Comparison of ENCODE assay signal across 13 mouse cellular contexts in the genomic region with DNA sequence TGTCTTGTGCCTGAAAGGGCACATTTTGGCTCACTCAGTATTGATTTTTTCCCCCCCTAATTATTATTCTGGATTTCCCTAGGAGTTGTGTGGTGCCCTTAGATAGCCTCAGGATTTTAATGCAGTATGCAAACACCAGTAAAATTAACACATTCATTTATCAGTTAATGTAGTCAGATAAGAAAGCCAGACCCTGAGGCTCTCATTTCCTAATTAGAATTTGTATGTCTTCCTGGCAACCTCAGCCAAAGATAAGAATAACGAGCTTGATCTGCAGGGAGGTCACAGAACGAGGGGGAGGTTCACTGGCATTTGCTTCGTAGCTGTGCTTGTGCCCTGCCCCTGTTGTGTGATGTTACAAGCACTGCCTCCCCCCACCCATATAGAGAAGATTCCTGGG. TPM values are rescaled to one million over a fixed set of nuclear protein-coding genes. Genes with fewer than 3 reads are reported as not detected.
DNase-seq lines count a peak whose midpoint lies in the region; ATAC-seq and TF ChIP-seq lines count a peak whose summit lies in the region.
"Had no signal": no experiment of that assay in that cellular context is flagged by ENCODE, and none has a peak within 500 bp of the region (broad histone marks: within the 10 kb centered on the region; RNA-seq: fewer than 3 reads in every experiment).

No protein-coding gene starts in this region.

- peaks cover 19% of the 10 kb centered on the region for H3K79me2 ChIP-seq in MEL (ENCODE audit: control insufficient read depth, insufficient read depth, low read length, poor library complexity)

- no peak for DNase-seq in forebrain, embryonic 11.5 days (ENCODE audit: low spot score)
- no peak for DNase-seq in heart, adult 9 months (ENCODE audit: low spot score in 2 of 2)
- DNase-seq in MEL (ENCODE audit: low read depth, low spot score) = peak; percentile 57
- DNase-seq in midbrain, embryonic 14.5 days = peak; percentile 53
- no peak for DNase-seq in thymus, postnatal 36 days
- no peak for DNase-seq in left cerebral cortex, adult 11 months (ENCODE audit: low spot score)
- DNase-seq: cerebellum, adult 9-10 months; kidney, adult 11 months; kidney, postnatal 25 days; lung, embryonic 14.5 days; right cerebral cortex, postnatal 4 days had no signal

- H3K4me1 ChIP-seq in forebrain, embryonic 11.5 days (replicated peaks; ENCODE audit: control insufficient read depth, insufficient read depth, low read length) = peaks cover 28% of the 10 kb centered on the region; the same call in 1 of the 2 replicates
- H3K4me1 ChIP-seq in forebrain, embryonic 13.5 days = peaks cover 48% of the 10 kb centered on the region
- H3K4me1 ChIP-seq in heart, embryonic 16.5 days (ENCODE audit: control insufficient read depth, insufficient read depth, low read length) = peaks cover 96% of the 10 kb centered on the region
- peaks cover 40 to 49% of the 10 kb centered on the region in 2 experiments for H3K4me1 ChIP-seq in MEL (ENCODE audit: control insufficient read depth in 1 of 2, insufficient read depth in 2 of 2, low read length in 2 of 2)
- peaks cover 24% of the 10 kb centered on the region for H3K4me1 ChIP-seq in midbrain, embryonic 14.5 days (ENCODE audit: control insufficient read depth, insufficient read depth, low read length)

- TF ChIP-seq CTCF in MEL (IDR thresholded peaks at IDR 0.05 in 2 of 3, conservative IDR thresholded peaks at IDR 0.05 in 1 of 3; ENCODE audit: control insufficient read depth in 1 of 3, insufficient read depth in 1 of 3, low read depth in 2 of 3, low read length in 3 of 3, poor library complexity in 1 of 3, severe bottlenecking in 1 of 3) = no peak

- TF ChIP-seq RAD21 in MEL (IDR thresholded peaks at IDR 0.05; ENCODE audit: low read depth, low read length) = no peak

- no peak overlapping the region for H3K4me2 ChIP-seq in forebrain, embryonic 11.5 days (ENCODE audit: low read depth, low read length, severe bottlenecking)
- no peak overlapping the region for H3K4me2 ChIP-seq in forebrain, embryonic 13.5 days
- no peak overlapping the region for H3K4me2 ChIP-seq in heart, embryonic 16.5 days (ENCODE audit: low read depth, low read length)
- no peak overlapping the region for H3K4me2 ChIP-seq in midbrain, embryonic 14.5 days (ENCODE audit: low read length)
- H3K4me2 ChIP-seq: lung, embryonic 14.5 days had no signal

- no peak overlapping the region for H3K9ac ChIP-seq in forebrain, embryonic 11.5 days (ENCODE audit: low read length)
- no peak overlapping the region for H3K9ac ChIP-seq in forebrain, embryonic 13.5 days
- peak overlapping the region; percentile 40 for H3K9ac ChIP-seq in heart, embryonic 16.5 days (ENCODE audit: low read length)
- H3K9ac ChIP-seq in MEL (ENCODE audit: control insufficient read depth, low read depth, low read length, poor library complexity, severe bottlenecking) = no peak overlapping the region
- no peak overlapping the region for H3K9ac ChIP-seq in midbrain, embryonic 14.5 days (replicated peaks; ENCODE audit: low read length)
- H3K9ac ChIP-seq: lung, embryonic 14.5 days had no signal

- H3K36me3 ChIP-seq in forebrain, embryonic 11.5 days (ENCODE audit: control insufficient read depth, insufficient read depth, low read length) = no peaks in the 10 kb centered on the region
- H3K36me3 ChIP-seq in forebrain, embryonic 13.5 days (ENCODE audit: poor library complexity, severe bottlenecking) = no peaks in the 10 kb centered on the region
- peaks cover 11% of the 10 kb centered on the region for H3K36me3 ChIP-seq in heart, embryonic 16.5 days (ENCODE audit: control insufficient read depth, insufficient read depth)
- peaks cover 0 to 43% of the 10 kb centered on the region in 2 experiments; a peak in 2 of 4 replicates for H3K36me3 ChIP-seq in MEL (ENCODE audit: control insufficient read depth in 1 of 2, insufficient read depth in 2 of 2, low read length in 2 of 2)
- H3K36me3 ChIP-seq in midbrain, embryonic 14.5 days (ENCODE audit: control insufficient read depth, insufficient read depth, low read length) = no peaks in the 10 kb centered on the region

- WGBS in forebrain, embryonic 11.5 days = 14% methylated on average over 3 of the region's 3 CpGs
- WGBS in forebrain, embryonic 13.5 days = 11% methylated on average over 3 of the region's 3 CpGs
- WGBS in heart, embryonic 16.5 days = 19% methylated on average over 3 of the region's 3 CpGs
- 16% methylated on average over 3 of the region's 3 CpGs for WGBS in midbrain, embryonic 14.5 days

- no peak for ATAC-seq in forebrain, embryonic 11.5 days (replicated peaks; ENCODE audit: low FRiP score)
- ATAC-seq in forebrain, embryonic 13.5 days = no peak
- ATAC-seq in heart, embryonic 16.5 days (replicated peaks; ENCODE audit: extremely low read depth, insufficient read depth, low FRiP score) = no peak
- no peak for ATAC-seq in midbrain, embryonic 14.5 days (ENCODE audit: low FRiP score, low TSS enrichment)

- H3K27ac ChIP-seq in forebrain, embryonic 11.5 days (ENCODE audit: low read depth, low read length) = peak overlapping the region; percentile 53; the same call in 1 of the 2 replicates
- H3K27ac ChIP-seq in forebrain, embryonic 13.5 days = no peak overlapping the region
- peak overlapping the region; percentile 92 for H3K27ac ChIP-seq in heart, embryonic 16.5 days (ENCODE audit: low read length)
- peak overlapping the region; percentile 55 for H3K27ac ChIP-seq in MEL (ENCODE audit: control insufficient read depth, low read depth, low read length)
- H3K27ac ChIP-seq in midbrain, embryonic 14.5 days (replicated peaks; ENCODE audit: low read depth, low read length) = no peak overlapping the region

- TF ChIP-seq EP300 in MEL (IDR thresholded peaks at IDR 0.05; ENCODE audit: low read depth in 1 of 2, low read length in 2 of 2) = peak; percentile 91 to 95

- no peaks in the 10 kb centered on the region for H3K27me3 ChIP-seq in forebrain, embryonic 11.5 days (ENCODE audit: control insufficient read depth, insufficient read depth, low read length)
- no peaks in the 10 kb centered on the region for H3K27me3 ChIP-seq in forebrain, embryonic 13.5 days
- H3K27me3 ChIP-seq in heart, embryonic 16.5 days (ENCODE audit: control insufficient read depth, insufficient read depth, low read length) = no peaks in the 10 kb centered on the region
- no peaks in the 10 kb centered on the region for H3K27me3 ChIP-seq in MEL (ENCODE audit: control insufficient read depth in 1 of 2, insufficient read depth in 2 of 2, low read length in 2 of 2)
- H3K27me3 ChIP-seq in midbrain, embryonic 14.5 days (ENCODE audit: control insufficient read depth, insufficient read depth, low read length) = no peaks in the 10 kb centered on the region

- H3K4me3 ChIP-seq in forebrain, embryonic 11.5 days (ENCODE audit: low read depth, low read length) = no peak overlapping the region
- H3K4me3 ChIP-seq in forebrain, embryonic 13.5 days = no peak overlapping the region
- no peak overlapping the region for H3K4me3 ChIP-seq in heart, embryonic 16.5 days (ENCODE audit: low read length)
- no peak overlapping the region for H3K4me3 ChIP-seq in MEL (ENCODE audit: control insufficient read depth in 1 of 2, insufficient read depth in 1 of 2, low read depth in 2 of 2, low read length in 2 of 2)
- no peak overlapping the region for H3K4me3 ChIP-seq in midbrain, embryonic 14.5 days (replicated peaks; ENCODE audit: low read depth, low read length)

- no peaks in the 10 kb centered on the region for H3K9me3 ChIP-seq in forebrain, embryonic 11.5 days (ENCODE audit: control insufficient read depth, low read length)
- H3K9me3 ChIP-seq in forebrain, embryonic 13.5 days (replicated peaks) = no peaks in the 10 kb centered on the region
- no peaks in the 10 kb centered on the region for H3K9me3 ChIP-seq in heart, embryonic 16.5 days (replicated peaks; ENCODE audit: control insufficient read depth, low read length)
- no peaks in the 10 kb centered on the region for H3K9me3 ChIP-seq in MEL (replicated peaks; ENCODE audit: insufficient read depth, low read length)
- H3K9me3 ChIP-seq in midbrain, embryonic 14.5 days (ENCODE audit: control insufficient read depth, low read length) = no peaks in the 10 kb centered on the region

- TF ChIP-seq POLR2A in MEL (IDR thresholded peaks at IDR 0.05; ENCODE audit: control insufficient read depth in 1 of 2, insufficient read depth in 1 of 2, low read depth in 1 of 2, low read length in 2 of 2, poor library complexity in 1 of 2) = no peak

TF ChIP-seq in MEL, 35 proteins besides CTCF, POLR2A, EP300 and RAD21 (continues in another document):
- TF ChIP-seq MYB (IDR thresholded peaks at IDR 0.05; ENCODE audit: low read depth, low read length) (peak; percentile 85), MYC (IDR thresholded peaks at IDR 0.05; ENCODE audit: low read depth, low read length) (peak; percentile 27; the same call in 1 of the 2 replicates), ELF1 (IDR thresholded peaks at IDR 0.05; ENCODE audit: low read depth, low read length) (0 out of 2 replicates have a peak, but pooled peaks have one; percentile 39), MEF2A (IDR thresholded peaks at IDR 0.05; ENCODE audit: extremely low read depth, insufficient replicate concordance, low read depth, low read length, poor library complexity, severe bottlenecking) (peak; percentile 73; the same call in 1 of the 2 replicates), USF1 (IDR thresholded peaks at IDR 0.05; ENCODE audit: low read depth, low read length) (no peak), TBP (IDR thresholded peaks at IDR 0.05; ENCODE audit: low read depth, low read length) (0 out of 2 replicates have a peak, but pooled peaks have one; percentile 5), NELFE (IDR thresholded peaks at IDR 0.05; ENCODE audit: low read depth, low read length) (no peak), SIN3A (IDR thresholded peaks at IDR 0.05; ENCODE audit: low read length) (peak; percentile 85), BHLHE40 (IDR thresholded peaks at IDR 0.05; ENCODE audit: borderline replicate concordance, low read depth, low read length) (peak; percentile 57; the same call in 1 of the 2 replicates), GATA1 (IDR thresholded peaks at IDR 0.05; ENCODE audit: low read depth, low read length) (peak; percentile 96), TCF12 (IDR thresholded peaks at IDR 0.05; ENCODE audit: low read depth, low read length) (peak; percentile 83), POLR2AphosphoS2 (IDR thresholded peaks at IDR 0.05; ENCODE audit: low read length) (no peak), MAFK (IDR thresholded peaks at IDR 0.05; ENCODE audit: borderline replicate concordance, low read depth, low read length) (peak; percentile 76; the same call in 1 of the 2 replicates)

RNA-seq across cellular contexts. Expression of a gene that starts 12.7 kb away (rescaled TPM):
- polyA plus RNA-seq in forebrain, embryonic 11.5 days (2014; fragmentation: Nextera tagmentation; extraction: Ambion mirVana) = 5.2 and 5.7 TPM in 2 replicates
- 1.9 and 2.1 TPM in 2 replicates for polyA plus RNA-seq in forebrain, embryonic 13.5 days (2015; fragmentation: Nextera tagmentation; extraction: Ambion mirVana)
- 22.7 and 25.9 TPM in 2 replicates for polyA plus RNA-seq in heart, embryonic 16.5 days (2015; fragmentation: Nextera tagmentation; extraction: Ambion mirVana)
- 5.1 and 5.8 TPM in 2 replicates for total RNA-seq in MEL (2012; rRNA removed)
- polyA plus RNA-seq in MEL (2012; ENCODE audit: insufficient read depth in 1 of 2, insufficient read length in 2 of 2, low read depth in 1 of 2, low replicate concordance in 2 of 2, missing spikeins in 1 of 2) = 10 to 100 TPM in 1 of 2 experiments, not detected in 1; 13.4 TPM
- 1.2 and 1.7 TPM in 2 replicates for polyA plus RNA-seq in midbrain, embryonic 14.5 days (2014; fragmentation: Nextera tagmentation; extraction: Ambion mirVana)

Comparison
In these comparisons a context has a peak if more than half of its experiments do, and no peak if none do; other contexts are left out.
1. H3K27ac ChIP-seq: peak in forebrain, embryonic 11.5 days (single experiment), heart, embryonic 16.5 days (single experiment) and MEL (single experiment); none in forebrain, embryonic 13.5 days (single experiment) and midbrain, embryonic 14.5 days (single experiment).
2. DNase-seq: peak in MEL (single experiment) and midbrain, embryonic 14.5 days (single experiment); none in forebrain, embryonic 11.5 days (single experiment), heart, adult 9 months (0 of 2), thymus, postnatal 36 days (0 of 2) and left cerebral cortex, adult 11 months (single experiment).